Mouse (Mus musculus): ENCODE measurements around the gene Foxn2. TPM values are rescaled to one million over a fixed set of nuclear protein-coding genes. Genes with fewer than 3 reads are reported as not detected.

The Foxn2 gene
- polyA plus RNA-seq, 1 experiment from 2014 or later = 8.1 TPM

Other genes starting within 250 kb of the Foxn2 start
- 58.6 and 62.0 TPM in 2 replicates for gene Ppp1r21, start 89.4 kb downstream of the Foxn2 start, polyA plus RNA-seq (2014; fragmentation: Nextera tagmentation; extraction: Ambion mirVana)
- 1.8 and 2.7 TPM in 2 replicates for gene Ston1, start 157.0 kb downstream of the Foxn2 start, polyA plus RNA-seq (2014; fragmentation: Nextera tagmentation; extraction: Ambion mirVana)
- 0.19 and 0.27 TPM in 2 replicates for gene Gtf2a1l, start 227.9 kb downstream of the Foxn2 start, polyA plus RNA-seq (2014; fragmentation: Nextera tagmentation; extraction: Ambion mirVana)